Mouse (Mus musculus): ENCODE measurements around the gene Ubl5. TPM values are rescaled to one million over a fixed set of nuclear protein-coding genes. Genes with fewer than 3 reads are reported as not detected.

Gene Ubl5
- 330 and 338 TPM in 2 replicates for polyA plus RNA-seq (2014; fragmentation: Nextera tagmentation; extraction: Ambion mirVana)

DNA sequence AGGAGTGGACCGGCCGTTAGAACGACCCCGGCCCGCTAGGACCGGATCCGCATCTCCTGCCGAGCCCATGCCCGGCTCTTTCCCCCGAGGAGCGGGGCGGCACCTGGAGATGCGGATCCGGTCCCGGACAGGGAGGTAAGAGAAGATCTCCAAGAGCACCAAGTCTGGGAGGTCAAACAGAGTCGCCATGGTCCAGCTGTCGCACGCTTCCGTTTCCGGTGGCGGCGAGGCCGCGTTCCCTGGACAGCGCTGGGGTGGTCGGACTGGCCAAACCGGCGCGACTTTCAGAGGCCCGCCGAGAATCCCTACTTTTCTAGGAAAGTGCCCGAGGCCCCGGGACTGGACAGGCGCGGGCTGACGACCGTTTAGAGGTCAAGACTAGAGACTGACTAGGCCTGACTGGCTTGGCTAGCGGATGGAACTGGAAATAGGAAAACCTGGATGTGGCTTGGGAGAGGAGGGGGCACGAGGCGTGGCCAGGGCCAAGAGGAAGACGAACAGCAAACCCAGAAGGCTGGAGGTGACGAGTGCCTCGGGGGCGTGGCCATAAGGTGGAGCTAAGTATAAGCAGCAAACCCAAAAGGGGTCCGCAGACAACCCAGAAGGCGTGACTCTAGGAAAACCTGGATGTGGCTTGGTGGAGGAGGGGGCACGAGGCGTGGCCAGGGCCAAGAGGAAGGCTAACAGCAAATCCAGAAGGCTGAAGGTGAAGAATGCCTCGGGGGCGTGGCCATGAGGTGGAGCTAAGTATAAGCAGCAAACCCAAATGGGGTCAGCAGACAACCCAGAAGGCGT, at the start of gene Ubl5:
TSS of gene Ubl5 (plus strand) at position 778 of the 795 bp plus-strand sequence.
- Histone ChIP-seq H3K9ac (ENCODE audit: low read depth, low read length) (peak within 1 kb of the TSS; percentile 91), H3K9me3 (replicated peaks; ENCODE audit: control insufficient read depth, low read length) (no peaks in the 10 kb centered on the region), H3K4me3 (ENCODE audit: low read depth, low read length) (peak within 1 kb of the TSS; percentile 97), H3K36me3 (ENCODE audit: control insufficient read depth, insufficient read depth, low read length) (peaks cover 6% of the 10 kb centered on the region; the same call in 1 of the 2 replicates), H3K4me1 (ENCODE audit: control insufficient read depth, insufficient read depth, low read length) (peaks cover 18% of the 10 kb centered on the region), H3K27me3 (ENCODE audit: control insufficient read depth, insufficient read depth, low read length) (no peaks in the 10 kb centered on the region), H3K27ac (ENCODE audit: low read depth, low read length) (peak within 1 kb of the TSS; percentile 94), H3K4me2 (peak within 1 kb of the TSS; percentile 98)
- WGBS (ENCODE audit: insufficient replicate concordance): under 1% methylated on average over 51 of the region's 51 CpGs
- peak; percentile 90 for ATAC-seq (replicated peaks; ENCODE audit: insufficient number of reproducible peaks, low FRiP score, low TSS enrichment)

DNA sequence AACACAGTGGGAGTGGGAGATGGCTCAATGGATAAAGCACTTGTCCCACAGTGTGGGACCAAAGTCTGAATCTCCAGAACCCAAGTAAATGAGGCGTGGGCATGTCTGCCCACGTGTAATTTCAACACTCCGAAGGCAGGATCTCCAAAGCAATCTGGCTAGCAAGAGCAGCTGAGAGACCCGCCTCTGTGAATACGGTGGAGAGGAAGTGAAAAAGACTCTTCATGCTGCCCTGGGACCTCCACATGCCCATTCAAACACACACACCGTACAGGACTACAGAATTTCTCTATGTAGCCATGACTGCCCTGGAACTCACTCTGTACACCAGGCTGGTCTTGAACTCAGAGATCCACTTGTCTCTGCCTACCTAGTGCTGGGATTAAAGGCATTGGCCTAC, 41.4 kb upstream of the Ubl5 start:
- no peak overlapping the region for H3K27ac ChIP-seq (ENCODE audit: low read depth, low read length)
- no peak for ATAC-seq (replicated peaks; ENCODE audit: insufficient number of reproducible peaks, low FRiP score, low TSS enrichment)
- H3K4me3 ChIP-seq (ENCODE audit: low read depth, low read length): no peak overlapping the region
- no peaks in the 10 kb centered on the region for H3K27me3 ChIP-seq (ENCODE audit: control insufficient read depth, insufficient read depth, low read length)
- no peaks in the 10 kb centered on the region for H3K4me1 ChIP-seq (ENCODE audit: control insufficient read depth, insufficient read depth, low read length)
- WGBS (ENCODE audit: insufficient replicate concordance): 74% methylated on average over 6 of the region's 6 CpGs
- H3K9ac ChIP-seq (ENCODE audit: low read depth, low read length): no peak overlapping the region
- H3K36me3 ChIP-seq (ENCODE audit: control insufficient read depth, insufficient read depth, low read length): peaks cover 2% of the 10 kb centered on the region; the same call in 1 of the 2 replicates
- H3K9me3 ChIP-seq (replicated peaks; ENCODE audit: control insufficient read depth, low read length): no peaks in the 10 kb centered on the region
- H3K4me2 ChIP-seq: no peak overlapping the region

DNA sequence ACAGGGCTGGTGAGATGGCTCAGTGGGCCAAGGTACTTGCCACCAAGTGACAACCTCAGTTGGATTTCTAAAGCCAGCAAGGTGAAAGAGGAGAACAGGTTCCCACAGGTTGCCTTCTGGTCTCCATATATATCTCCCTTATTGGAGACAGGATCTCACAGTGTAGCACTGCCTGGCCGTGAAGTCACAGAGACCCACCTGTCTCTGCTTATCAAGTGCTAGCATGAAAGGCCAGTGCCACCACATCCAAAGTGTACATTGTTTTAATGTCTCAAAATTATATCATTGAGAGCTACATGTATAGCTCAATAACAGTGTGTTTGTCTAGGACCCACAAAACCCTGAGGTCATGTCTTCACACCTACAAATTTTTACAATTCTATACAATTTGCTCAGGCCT, 36.4 kb upstream of the Ubl5 start:
- Histone ChIP-seq H3K27ac (ENCODE audit: low read depth, low read length) (no peak overlapping the region), H3K4me2 (no peak overlapping the region), H3K27me3 (ENCODE audit: control insufficient read depth, insufficient read depth, low read length) (no peaks in the 10 kb centered on the region), H3K9me3 (replicated peaks; ENCODE audit: control insufficient read depth, low read length) (no peaks in the 10 kb centered on the region), H3K36me3 (ENCODE audit: control insufficient read depth, insufficient read depth, low read length) (0 out of 2 replicates have a peak, but pooled peaks cover 3% of the 10 kb centered on the region), H3K4me1 (ENCODE audit: control insufficient read depth, insufficient read depth, low read length) (no peaks in the 10 kb centered on the region), H3K9ac (ENCODE audit: low read depth, low read length) (no peak overlapping the region), H3K4me3 (ENCODE audit: low read depth, low read length) (no peak overlapping the region)
- no peak for ATAC-seq (replicated peaks; ENCODE audit: insufficient number of reproducible peaks, low FRiP score, low TSS enrichment)
- 84% methylated on average over 1 of the region's 1 CpGs for WGBS (ENCODE audit: insufficient replicate concordance)

DNA sequence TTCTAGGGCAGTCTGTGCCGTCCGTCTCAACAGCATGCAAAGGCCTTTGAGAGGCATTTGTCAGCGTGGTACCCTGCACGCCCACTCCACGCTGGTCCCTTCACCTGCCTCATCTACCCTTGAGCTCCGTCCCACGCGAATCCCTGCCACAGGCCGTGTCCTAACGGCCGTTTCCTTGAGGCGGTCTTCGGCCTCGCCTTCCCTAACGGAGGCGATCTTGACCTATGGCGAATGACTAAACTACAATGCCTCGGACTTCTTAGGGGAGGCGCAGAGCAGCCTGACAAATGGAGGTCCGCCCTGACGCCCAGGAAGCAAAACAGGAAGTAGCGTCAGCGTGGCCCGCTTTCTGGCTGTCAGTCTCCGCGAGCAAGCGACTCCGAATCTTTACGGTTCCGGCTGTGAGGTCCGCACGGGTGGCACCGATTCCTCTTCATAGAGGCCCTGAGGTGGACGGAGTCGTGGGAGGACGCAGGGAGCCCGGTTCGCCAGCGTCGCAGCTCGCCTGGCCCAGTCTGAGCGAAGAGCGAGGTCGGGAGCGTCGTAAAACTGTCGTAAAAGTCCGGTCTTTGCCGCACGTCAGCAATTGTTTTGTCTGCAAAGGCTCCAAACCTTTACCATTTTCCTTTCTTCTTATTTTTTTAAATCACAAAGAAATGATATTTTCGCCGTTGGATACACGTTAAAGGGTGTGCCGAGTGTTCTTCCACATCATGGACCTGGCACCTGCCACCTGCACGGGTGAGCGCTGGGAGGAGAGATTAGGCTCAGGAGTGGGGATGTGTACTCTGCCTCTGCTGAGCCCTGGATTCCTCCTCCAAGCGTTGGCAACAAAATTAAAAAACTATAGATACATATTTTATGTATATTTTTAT, 35.3 kb upstream of the Ubl5 start:
- Histone ChIP-seq H3K4me2 (peak overlapping the region; percentile 65), H3K27me3 (ENCODE audit: control insufficient read depth, insufficient read depth, low read length) (no peaks in the 10 kb centered on the region), H3K4me3 (ENCODE audit: low read depth, low read length) (peak overlapping the region; percentile 67), H3K27ac (ENCODE audit: low read depth, low read length) (peak overlapping the region; percentile 93), H3K9ac (ENCODE audit: low read depth, low read length) (peak overlapping the region; percentile 89), H3K36me3 (ENCODE audit: control insufficient read depth, insufficient read depth, low read length) (0 out of 2 replicates have a peak, but pooled peaks cover 3% of the 10 kb centered on the region), H3K4me1 (ENCODE audit: control insufficient read depth, insufficient read depth, low read length) (no peaks in the 10 kb centered on the region), H3K9me3 (replicated peaks; ENCODE audit: control insufficient read depth, low read length) (no peaks in the 10 kb centered on the region)
- 1% methylated on average over 57 of the region's 57 CpGs for WGBS (ENCODE audit: insufficient replicate concordance)
- ATAC-seq (replicated peaks; ENCODE audit: insufficient number of reproducible peaks, low FRiP score, low TSS enrichment): peak; percentile 72

DNA sequence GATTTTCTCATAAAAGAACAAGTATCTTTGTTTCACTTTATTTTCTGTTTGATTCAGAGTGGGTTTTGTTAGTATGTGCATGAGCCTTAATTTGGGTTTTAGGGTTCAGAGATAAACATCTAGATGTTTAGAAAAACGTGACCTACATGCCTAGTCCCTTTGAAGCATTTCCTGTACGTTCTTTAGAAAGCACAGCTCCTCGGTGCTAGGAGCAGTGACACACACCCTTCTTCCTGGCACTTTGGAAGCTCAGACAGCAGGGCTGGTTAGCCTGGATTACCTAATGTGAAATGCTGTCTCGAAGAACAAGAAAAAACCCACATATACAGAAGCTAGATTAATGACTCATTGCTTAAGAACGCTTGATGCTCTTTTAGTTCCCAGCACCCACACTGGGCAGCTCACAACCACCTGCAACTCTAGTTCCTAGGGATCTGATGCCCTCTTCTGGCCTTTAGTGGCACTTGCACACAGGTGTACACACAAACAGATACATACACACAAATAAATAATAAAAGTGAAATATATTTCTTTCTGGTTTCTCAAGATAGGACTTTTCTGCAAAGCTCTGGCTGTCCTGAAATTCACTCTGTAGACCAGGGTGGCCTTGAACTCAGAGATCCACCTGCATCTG, 32.7 kb upstream of the Ubl5 start:
- no peaks in the 10 kb centered on the region for H3K27me3 ChIP-seq (ENCODE audit: control insufficient read depth, insufficient read depth, low read length)
- 0 out of 2 replicates have a peak, but pooled peaks cover 3% of the 10 kb centered on the region for H3K36me3 ChIP-seq (ENCODE audit: control insufficient read depth, insufficient read depth, low read length)
- WGBS (ENCODE audit: insufficient replicate concordance): 76% methylated on average over 5 of the region's 5 CpGs
- no peak overlapping the region for H3K4me3 ChIP-seq (ENCODE audit: low read depth, low read length)
- no peak overlapping the region for H3K27ac ChIP-seq (ENCODE audit: low read depth, low read length)
- H3K4me2 ChIP-seq: no peak overlapping the region
- H3K9me3 ChIP-seq (replicated peaks; ENCODE audit: control insufficient read depth, low read length): no peaks in the 10 kb centered on the region
- no peak overlapping the region for H3K9ac ChIP-seq (ENCODE audit: low read depth, low read length)
- no peaks in the 10 kb centered on the region for H3K4me1 ChIP-seq (ENCODE audit: control insufficient read depth, insufficient read depth, low read length)
- no peak for ATAC-seq (replicated peaks; ENCODE audit: insufficient number of reproducible peaks, low FRiP score, low TSS enrichment)

DNA sequence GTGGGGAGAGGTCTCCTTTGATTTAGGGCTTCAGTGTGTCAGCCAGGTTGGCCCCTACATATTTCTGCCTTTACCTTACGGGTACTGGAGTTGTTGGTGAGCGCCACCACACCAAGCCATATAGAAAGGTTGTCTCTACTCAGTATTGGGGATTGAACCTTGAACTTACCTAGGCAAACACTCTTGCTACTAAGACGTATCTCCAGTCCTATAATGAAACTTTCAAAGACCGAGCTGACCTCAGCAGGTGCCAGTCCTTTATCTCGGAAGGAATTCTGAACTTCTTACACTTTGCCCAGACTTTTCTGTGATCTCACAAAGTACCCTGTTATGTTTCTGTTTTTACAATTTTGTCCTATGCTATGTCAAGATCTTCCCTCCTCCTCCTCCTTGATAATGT, 30.7 kb upstream of the Ubl5 start:
- no peak overlapping the region for H3K4me2 ChIP-seq
- H3K9me3 ChIP-seq (replicated peaks; ENCODE audit: control insufficient read depth, low read length): no peaks in the 10 kb centered on the region
- ATAC-seq (replicated peaks; ENCODE audit: insufficient number of reproducible peaks, low FRiP score, low TSS enrichment): no peak
- H3K9ac ChIP-seq (ENCODE audit: low read depth, low read length): no peak overlapping the region
- H3K27ac ChIP-seq (ENCODE audit: low read depth, low read length): no peak overlapping the region
- no peaks in the 10 kb centered on the region for H3K4me1 ChIP-seq (ENCODE audit: control insufficient read depth, insufficient read depth, low read length)
- 0 out of 2 replicates have a peak, but pooled peaks cover 3% of the 10 kb centered on the region for H3K36me3 ChIP-seq (ENCODE audit: control insufficient read depth, insufficient read depth, low read length)
- H3K27me3 ChIP-seq (ENCODE audit: control insufficient read depth, insufficient read depth, low read length): no peaks in the 10 kb centered on the region
- H3K4me3 ChIP-seq (ENCODE audit: low read depth, low read length): no peak overlapping the region
- WGBS (ENCODE audit: insufficient replicate concordance): 78% methylated on average over 5 of the region's 5 CpGs

DNA sequence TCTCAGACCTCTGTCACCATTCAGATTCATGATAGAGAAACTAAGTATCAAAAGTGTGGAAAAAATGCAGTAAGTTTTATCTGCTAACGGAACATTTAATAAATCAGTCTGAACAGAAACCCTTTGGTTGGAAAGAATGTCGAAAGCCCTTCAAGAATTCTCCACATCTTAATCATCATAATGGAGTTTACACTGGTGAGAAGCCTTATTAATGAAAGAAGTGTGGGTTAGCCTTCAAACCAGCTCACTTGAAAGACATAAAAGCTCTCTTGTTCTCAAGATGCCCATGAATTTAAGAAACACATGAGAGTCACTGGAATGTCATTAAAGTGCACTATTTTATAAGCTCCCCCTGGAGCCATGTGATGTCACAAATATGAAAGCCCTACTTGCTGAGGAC, 26.0 kb upstream of the Ubl5 start:
- Histone ChIP-seq H3K4me2 (no peak overlapping the region), H3K4me1 (ENCODE audit: control insufficient read depth, insufficient read depth, low read length) (no peaks in the 10 kb centered on the region), H3K9me3 (replicated peaks; ENCODE audit: control insufficient read depth, low read length) (no peaks in the 10 kb centered on the region), H3K4me3 (ENCODE audit: low read depth, low read length) (no peak overlapping the region), H3K27me3 (ENCODE audit: control insufficient read depth, insufficient read depth, low read length) (no peaks in the 10 kb centered on the region), H3K9ac (ENCODE audit: low read depth, low read length) (no peak overlapping the region), H3K27ac (ENCODE audit: low read depth, low read length) (no peak overlapping the region), H3K36me3 (ENCODE audit: control insufficient read depth, insufficient read depth, low read length) (no peaks in the 10 kb centered on the region)
- ATAC-seq (replicated peaks; ENCODE audit: insufficient number of reproducible peaks, low FRiP score, low TSS enrichment): no peak
- WGBS (ENCODE audit: insufficient replicate concordance): 79% methylated on average over 2 of the region's 2 CpGs

DNA sequence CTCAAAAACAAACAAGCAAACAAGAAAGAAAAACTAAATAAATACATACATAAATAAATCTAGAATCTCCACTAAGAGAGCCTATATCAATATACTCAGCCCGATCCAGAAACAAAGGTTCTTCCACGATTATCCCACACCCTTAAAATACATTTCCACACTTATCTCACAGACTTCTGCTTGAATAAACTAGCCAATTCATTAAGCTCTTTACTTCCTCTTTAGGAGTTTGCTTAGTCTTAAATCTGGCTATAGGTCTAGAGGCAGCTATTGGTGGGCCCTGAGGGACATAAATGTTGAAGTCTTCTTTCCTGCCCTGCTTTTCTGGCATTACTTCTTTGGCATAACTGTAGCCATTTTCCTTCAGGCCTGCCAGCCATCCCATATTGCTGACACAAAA, 11.3 kb upstream of the Ubl5 start:
- H3K4me2 ChIP-seq: no peak overlapping the region
- WGBS (ENCODE audit: insufficient replicate concordance): 83% methylated on average over 2 of the region's 2 CpGs
- H3K4me3 ChIP-seq (ENCODE audit: low read depth, low read length): no peak overlapping the region
- H3K4me1 ChIP-seq (ENCODE audit: control insufficient read depth, insufficient read depth, low read length): no peaks in the 10 kb centered on the region
- H3K27ac ChIP-seq (ENCODE audit: low read depth, low read length): no peak overlapping the region
- H3K9me3 ChIP-seq (replicated peaks; ENCODE audit: control insufficient read depth, low read length): no peaks in the 10 kb centered on the region
- no peaks in the 10 kb centered on the region for H3K27me3 ChIP-seq (ENCODE audit: control insufficient read depth, insufficient read depth, low read length)
- H3K36me3 ChIP-seq (ENCODE audit: control insufficient read depth, insufficient read depth, low read length): no peaks in the 10 kb centered on the region
- no peak for ATAC-seq (replicated peaks; ENCODE audit: insufficient number of reproducible peaks, low FRiP score, low TSS enrichment)
- H3K9ac ChIP-seq (ENCODE audit: low read depth, low read length): no peak overlapping the region
